In genomic region chr2:143889131-143889859, GRCm38 (mm10) we compare ENCODE assay signal across 17 mouse cellular contexts. TPM values are rescaled to one million over a fixed set of nuclear protein-coding genes. Genes with fewer than 3 reads are reported as not detected.
A peak's percentile ranks its signal among the peaks of the same experiment; 100 is the strongest.
DNase-seq lines count a peak whose midpoint lies in the region; ATAC-seq and TF ChIP-seq lines count a peak whose summit lies in the region.
"Had no signal": no experiment of that assay in that cellular context is flagged by ENCODE, and none has a peak within 500 bp of the region (broad histone marks: within the 10 kb centered on the region; RNA-seq: fewer than 3 reads in every experiment).

No protein-coding gene starts in this region.

- ATAC-seq in kidney, embryonic 16.5 days (ENCODE audit: low FRiP score, low TSS enrichment): no peak
- no peak; the same call in 1 of the 2 replicates for ATAC-seq in intestine, embryonic 14.5 days (replicated peaks; ENCODE audit: low FRiP score, low TSS enrichment, low read depth)
- peak; percentile 59 for ATAC-seq in megakaryocyte progenitor cell, adult 5-6 weeks (replicated peaks; ENCODE audit: poor library complexity)
- ATAC-seq in forebrain, embryonic 11.5 days (replicated peaks; ENCODE audit: low FRiP score): no peak
- ATAC-seq: hindbrain, embryonic 16.5 days; midbrain, embryonic 13.5 days had no signal

- no peak overlapping the region for H3K4me3 ChIP-seq in kidney, embryonic 16.5 days (ENCODE audit: low read length)
- peak overlapping the region; percentile 46 for H3K4me3 ChIP-seq in E14TG2a.4 (replicated peaks; ENCODE audit: low read length)
- H3K4me3 ChIP-seq in intestine, embryonic 14.5 days (ENCODE audit: low read depth, low read length): no peak overlapping the region
- no peak overlapping the region for H3K4me3 ChIP-seq in forebrain, embryonic 11.5 days (ENCODE audit: low read depth, low read length)
- H3K4me3 ChIP-seq: forebrain, embryonic 10.5 days; midbrain, embryonic 13.5 days; neural tube, embryonic 12.5 days had no signal

- no peak overlapping the region for H3K4me2 ChIP-seq in kidney, embryonic 16.5 days (replicated peaks; ENCODE audit: low read depth, low read length)
- peak overlapping the region; percentile 30 for H3K4me2 ChIP-seq in intestine, embryonic 14.5 days (ENCODE audit: low read length)
- H3K4me2 ChIP-seq in forebrain, embryonic 11.5 days (ENCODE audit: low read depth, low read length, severe bottlenecking): no peak overlapping the region
- H3K4me2 ChIP-seq: midbrain, embryonic 13.5 days; neural tube, embryonic 12.5 days had no signal

- peak overlapping the region; percentile 76 for H3K27ac ChIP-seq in kidney, embryonic 16.5 days (ENCODE audit: low read length)
- H3K27ac ChIP-seq in intestine, embryonic 14.5 days (ENCODE audit: low read depth): peak overlapping the region; percentile 34; the same call in 1 of the 2 replicates
- H3K27ac ChIP-seq in forebrain, embryonic 11.5 days (ENCODE audit: low read depth, low read length): no peak overlapping the region
- H3K27ac ChIP-seq: forebrain, embryonic 10.5 days; midbrain, embryonic 13.5 days; neural tube, embryonic 12.5 days had no signal

- H3K9ac ChIP-seq in kidney, embryonic 16.5 days (replicated peaks; ENCODE audit: low read length): no peak overlapping the region
- no peak overlapping the region for H3K9ac ChIP-seq in intestine, embryonic 14.5 days (ENCODE audit: low read length)
- H3K9ac ChIP-seq in forebrain, embryonic 11.5 days (ENCODE audit: low read length): no peak overlapping the region
- H3K9ac ChIP-seq: midbrain, embryonic 13.5 days; neural tube, embryonic 12.5 days had no signal

- no peaks in the 10 kb centered on the region for H3K9me3 ChIP-seq in kidney, embryonic 16.5 days (ENCODE audit: low read length)
- no peaks in the 10 kb centered on the region for H3K9me3 ChIP-seq in E14TG2a.4 (ENCODE audit: low read length)
- H3K9me3 ChIP-seq in intestine, embryonic 14.5 days (ENCODE audit: control insufficient read depth, low read length): no peaks in the 10 kb centered on the region; the same call in 1 of the 2 replicates
- no peaks in the 10 kb centered on the region for H3K9me3 ChIP-seq in forebrain, embryonic 11.5 days (ENCODE audit: control insufficient read depth, low read length)
- H3K9me3 ChIP-seq: forebrain, embryonic 10.5 days; midbrain, embryonic 13.5 days; neural tube, embryonic 12.5 days had no signal

- H3K27me3 ChIP-seq in kidney, embryonic 16.5 days (ENCODE audit: insufficient read depth, low read length): no peaks in the 10 kb centered on the region
- no peaks in the 10 kb centered on the region for H3K27me3 ChIP-seq in E14TG2a.4 (ENCODE audit: insufficient read depth, low read length)
- no peaks in the 10 kb centered on the region for H3K27me3 ChIP-seq in intestine, embryonic 14.5 days (replicated peaks; ENCODE audit: control insufficient read depth, insufficient read depth, low read length)
- no peaks in the 10 kb centered on the region for H3K27me3 ChIP-seq in forebrain, embryonic 11.5 days (ENCODE audit: control insufficient read depth, insufficient read depth, low read length)
- H3K27me3 ChIP-seq: midbrain, embryonic 13.5 days; neural tube, embryonic 12.5 days had no signal

- 81% methylated on average over 15 of the region's 15 CpGs for WGBS in kidney, embryonic 16.5 days
- 72% methylated on average over 15 of the region's 15 CpGs for WGBS in intestine, embryonic 14.5 days
- 85% methylated on average over 15 of the region's 15 CpGs for WGBS in forebrain, embryonic 11.5 days

- TF ChIP-seq CTCF in E14TG2a.4 (conservative IDR thresholded peaks at IDR 0.05; ENCODE audit: low read length): no peak

- H3K4me1 ChIP-seq in kidney, embryonic 16.5 days (ENCODE audit: insufficient read depth, low read length): no peaks in the 10 kb centered on the region
- peaks cover 37% of the 10 kb centered on the region for H3K4me1 ChIP-seq in E14TG2a.4 (replicated peaks; ENCODE audit: low read depth, low read length)
- no peaks in the 10 kb centered on the region for H3K4me1 ChIP-seq in intestine, embryonic 14.5 days (replicated peaks; ENCODE audit: control insufficient read depth, insufficient read depth, low read length)
- no peaks in the 10 kb centered on the region for H3K4me1 ChIP-seq in forebrain, embryonic 11.5 days (replicated peaks; ENCODE audit: control insufficient read depth, insufficient read depth, low read length)
- H3K4me1 ChIP-seq: forebrain, embryonic 10.5 days; midbrain, embryonic 13.5 days; neural tube, embryonic 12.5 days had no signal

- no peaks in the 10 kb centered on the region for H3K36me3 ChIP-seq in kidney, embryonic 16.5 days (ENCODE audit: insufficient read depth, low read length)
- H3K36me3 ChIP-seq in E14TG2a.4 (ENCODE audit: insufficient read depth, low read length): no peaks in the 10 kb centered on the region
- no peaks in the 10 kb centered on the region for H3K36me3 ChIP-seq in intestine, embryonic 14.5 days (ENCODE audit: control insufficient read depth, insufficient read depth, low read length)
- H3K36me3 ChIP-seq in forebrain, embryonic 11.5 days (ENCODE audit: control insufficient read depth, insufficient read depth, low read length): no peaks in the 10 kb centered on the region
- H3K36me3 ChIP-seq: forebrain, embryonic 10.5 days; midbrain, embryonic 13.5 days; neural tube, embryonic 12.5 days had no signal

- DNase-seq in kidney, postnatal 36 days: no peak
- no peak for DNase-seq in intestine, embryonic 14.5 days (ENCODE audit: low spot score)
- no peak for DNase-seq in cerebellum, postnatal 10 days
- no peak for DNase-seq in forebrain, embryonic 11.5 days (ENCODE audit: low spot score)
- no peak for DNase-seq in heart, adult 18-20 months
- DNase-seq: adrenal gland, postnatal 14 days; gastrocnemius, postnatal 14 days; layer of hippocampus, adult 9-11 months; retina, postnatal 1 day; thymus, postnatal 25 days had no signal

RNA-seq across cellular contexts. Expression of gene Dstn, which starts 25.8 kb away (rescaled TPM):
- polyA plus RNA-seq in kidney, embryonic 16.5 days (2015; fragmentation: Nextera tagmentation; extraction: Ambion mirVana): 437 and 471 TPM in 2 replicates
- polyA plus RNA-seq in intestine, embryonic 14.5 days (2014; fragmentation: Nextera tagmentation; extraction: Ambion mirVana): 684 and 706 TPM in 2 replicates
- total RNA-seq in megakaryocyte progenitor cell, adult 5-6 weeks (2015): 426 and 508 TPM in 2 replicates
- total RNA-seq in megakaryocyte progenitor cell, adult 5-6 weeks (2017): 607 and 687 TPM in 2 replicates
- 364 and 369 TPM in 2 replicates for polyA plus RNA-seq in forebrain, embryonic 11.5 days (2014; fragmentation: Nextera tagmentation; extraction: Ambion mirVana)
- total RNA-seq in heart, adult 18-20 months (2021): 100 to 1,000 TPM; 164 to 168 TPM

RNA-seq across cellular contexts. Expression of gene Bfsp1, which starts 26.3 kb away (rescaled TPM):
- polyA plus RNA-seq in kidney, embryonic 16.5 days (2015; fragmentation: Nextera tagmentation; extraction: Ambion mirVana): 1.1 and 1.8 TPM in 2 replicates
- polyA plus RNA-seq in intestine, embryonic 14.5 days (2014; fragmentation: Nextera tagmentation; extraction: Ambion mirVana): 1.6 and 2.3 TPM in 2 replicates
- 0.07 TPM in 1 of 2 replicates, not detected in the other for total RNA-seq in megakaryocyte progenitor cell, adult 5-6 weeks (2015)
- 0.50 TPM in 1 of 2 replicates, not detected in the other for total RNA-seq in megakaryocyte progenitor cell, adult 5-6 weeks (2017)
- polyA plus RNA-seq in forebrain, embryonic 11.5 days (2014; fragmentation: Nextera tagmentation; extraction: Ambion mirVana): 0.44 and 1.7 TPM in 2 replicates
- total RNA-seq in heart, adult 18-20 months (2021): under 1 TPM; 0.17 to 0.33 TPM
